Mouse (Mus musculus) myocyte (in vitro differentiated cells): ENCODE measurements at regions not wholly inside any gene's neighbourhood (a gene's known extent, or its start where the extent isn't known, plus 50 kb on each side); places are given as distances from the start of the nearest gene placed in this dataset.

Experiments
- CEBPB ChIP-seq: IDR thresholded peaks from 2 replicates; pipeline ENCODE4 v1.6.1; 2011; ENCODE audit warnings: mild to moderate bottlenecking, moderate library complexity; ENCODE audit not compliant: poor library complexity, insufficient read depth, severe bottlenecking
- E2F4 ChIP-seq: IDR thresholded peaks from one replicate; pipeline ENCODE4 v1.6.1; 2011; ENCODE audit warnings: mild to moderate bottlenecking, control low read depth, moderate library complexity; ENCODE audit not compliant: insufficient read depth
- MAX ChIP-seq: IDR thresholded peaks from one replicate; pipeline ENCODE4 v1.6.1; 2011; ENCODE audit warnings: low read depth, mild to moderate bottlenecking, control low read depth
- MYOD1 ChIP-seq, 3 experiments: IDR thresholded peaks; one replicate each; pipeline ENCODE4 v1.6.1; 2011; ENCODE audit warnings: control low read depth in 2 of 3, low read depth in 2 of 3, mild to moderate bottlenecking in 2 of 3, moderate library complexity in 1 of 3; ENCODE audit not compliant: insufficient read length in 2 of 3, control insufficient read depth in 1 of 3
- MYOG ChIP-seq, 3 experiments: IDR thresholded peaks; one replicate each; pipeline ENCODE4 v1.6.1; 2011; ENCODE audit warnings: control low read depth in 2 of 3, low read depth in 2 of 3, mild to moderate bottlenecking in 2 of 3; ENCODE audit not compliant: insufficient read length in 2 of 3, control insufficient read depth in 1 of 3, insufficient read depth in 1 of 3
- POLR2A ChIP-seq: IDR thresholded peaks from one replicate; pipeline ENCODE4 v1.6.1; 2011; ENCODE audit warnings: low read depth, mild to moderate bottlenecking, control low read depth, moderate library complexity; ENCODE audit not compliant: insufficient read length
- REST ChIP-seq: IDR thresholded peaks from one replicate; pipeline ENCODE4 v1.6.1; 2011; ENCODE audit warnings: mild to moderate bottlenecking, control low read depth, moderate library complexity; ENCODE audit not compliant: insufficient read depth, insufficient read length
- SRF ChIP-seq: IDR thresholded peaks from one replicate; pipeline ENCODE4 v1.6.1; 2011; ENCODE audit warnings: low read depth; ENCODE audit not compliant: control insufficient read depth, insufficient read length
- TCF12 ChIP-seq: IDR thresholded peaks from one replicate; pipeline ENCODE4 v1.6.1; 2011; ENCODE audit warnings: mild to moderate bottlenecking, control low read depth; ENCODE audit not compliant: poor library complexity, insufficient read depth, severe bottlenecking
- TCF3 ChIP-seq: IDR thresholded peaks from one replicate; pipeline ENCODE4 v1.6.1; 2011; ENCODE audit warnings: low read depth, control low read depth; ENCODE audit not compliant: insufficient read length
- USF1 ChIP-seq: IDR thresholded peaks from one replicate; pipeline ENCODE4 v1.6.1; 2011; ENCODE audit warnings: low read depth, mild to moderate bottlenecking, control low read depth, moderate library complexity

GRCm38 (mm10) chr16:76096363-76096762 lies 74.3 kb upstream of the Samsn1 start:
- TF ChIP-seq MAX (no peak), POLR2A (no peak), TCF12 (no peak), SRF (no peak), E2F4 (no peak), MYOG (IDR thresholded peaks at IDR 0.05; ENCODE audit: control insufficient read depth in 1 of 3, insufficient read depth in 1 of 3, insufficient read length in 2 of 3, low read depth in 2 of 3) (no peak), REST (no peak), CEBPB (no peak), USF1 (no peak), TCF3 (no peak), MYOD1 (IDR thresholded peaks at IDR 0.05; ENCODE audit: control insufficient read depth in 1 of 3, insufficient read length in 2 of 3, low read depth in 2 of 3) (no peak)
